Mouse (Mus musculus) embryonic facial prominence, embryonic 13.5 days (tissue): Measurements from ENCODE around the gene Ovgp1. TPM values are rescaled to one million over a fixed set of nuclear protein-coding genes. Genes with fewer than 3 reads are reported as not detected.
A peak's percentile ranks its signal among the peaks of the same experiment; 100 is the strongest.
"Not testable (repeated sequence)": the region's sequence is repeated elsewhere in the genome, so short reads cannot be mapped to it uniquely, and the experiment has no call there.

Experiments
- ATAC-seq: fragments of 200-750 bp; cut with Nextera tagmentation; 2 replicates; pipeline ENCODE4 v1.8.0; 2017; ENCODE audit warnings: low read depth; ENCODE audit not compliant: insufficient number of reproducible peaks, insufficient read depth, low FRiP score, low TSS enrichment
- H3K27ac ChIP-seq: fragments of 300-500 bp; sonication (generic); 2 replicates; pipeline ENCODE4 v1.5.1; 2015; ENCODE audit warnings: moderate library complexity, mild to moderate bottlenecking, inconsistent platforms
- H3K27me3 ChIP-seq: fragments of 300-500 bp; sonication (generic); 2 replicates; pipeline ENCODE4 v1.6.1; 2015; ENCODE audit warnings: mild to moderate bottlenecking, inconsistent platforms
- H3K36me3 ChIP-seq: fragments of 300-500 bp; sonication (generic); 2 replicates; pipeline ENCODE4 v1.6.1; 2015; ENCODE audit warnings: mild to moderate bottlenecking, inconsistent platforms
- H3K4me1 ChIP-seq: fragments of 300-500 bp; sonication (generic); 2 replicates; pipeline ENCODE4 v1.6.1; 2015; ENCODE audit warnings: inconsistent platforms
- H3K4me2 ChIP-seq: fragments of 300-500 bp; sonication (generic); 2 replicates; pipeline ENCODE4 v1.6.1; 2015; ENCODE audit warnings: moderate library complexity, mild to moderate bottlenecking, inconsistent platforms
- H3K4me3 ChIP-seq: fragments of 300-500 bp; sonication (generic); 2 replicates; pipeline ENCODE4 v1.5.1; 2015; ENCODE audit warnings: mild to moderate bottlenecking, inconsistent platforms
- H3K9ac ChIP-seq: fragments of 300-500 bp; sonication (generic); 2 replicates; pipeline ENCODE4 v1.6.1; 2015; ENCODE audit warnings: mild to moderate bottlenecking, inconsistent platforms
- H3K9me3 ChIP-seq: fragments of 300-500 bp; sonication (generic); 2 replicates; pipeline ENCODE4 v1.6.1; 2016; ENCODE audit warnings: inconsistent platforms
- WGBS: fragments of 180-500 bp; shearing (Covaris S2); methylation state at CpG from one replicate; pipeline ENCODE4 v1.1.7; 2015; ENCODE audit warnings: mixed read lengths; 5-methylcytosine and 5-hydroxymethylcytosine counted together
- polyA plus RNA-seq: library from polyadenylated mRNA; unstranded; fragments of >200 nt; fragmentation: Nextera tagmentation; extraction: Ambion mirVana; gene quantifications from 2 replicates; pipeline ENCODE4 v1.2.1, GENCODE M21; 2015

The Ovgp1 gene
- polyA plus RNA-seq, 1 experiment from 2014 or later, result 1.5 TPM

DNA sequence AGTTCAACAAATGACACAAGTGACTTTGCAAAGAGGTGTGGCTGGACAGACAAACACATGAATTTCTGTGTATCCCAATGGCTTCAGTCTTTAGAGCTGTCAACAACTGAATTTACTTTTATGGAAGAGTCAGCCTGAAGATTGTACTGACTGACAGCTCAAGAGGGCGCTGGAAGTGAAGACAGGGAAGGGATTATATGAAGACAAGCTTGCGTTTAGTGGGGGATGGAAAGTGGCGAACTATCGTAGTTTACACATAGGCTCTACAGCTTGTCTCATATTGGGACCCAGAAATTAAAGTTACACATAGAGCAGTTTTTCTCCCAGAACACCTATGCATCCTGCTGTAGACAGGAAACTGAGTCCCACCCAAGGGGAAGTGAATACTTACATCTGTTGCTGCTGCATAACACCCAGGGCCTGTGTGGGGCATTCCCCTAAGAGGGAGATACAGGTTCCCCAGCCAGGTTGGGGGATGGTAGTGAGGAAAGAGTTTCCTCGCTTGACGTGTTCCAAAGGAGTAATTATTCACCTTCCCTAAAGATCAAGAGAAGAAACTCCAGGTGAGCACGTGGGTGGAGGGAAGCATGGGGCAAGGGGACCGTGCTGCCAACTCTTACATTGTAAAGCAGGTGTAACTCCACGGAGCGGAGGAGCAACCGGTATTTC lies 27.3 kb downstream of the Ovgp1 start:
- Histone ChIP-seq H3K27me3 (no peaks in the 10 kb centered on the region), H3K4me3 (0 out of 2 replicates have a peak overlapping the region, but pooled peaks have one; percentile 4), H3K9ac (no peak overlapping the region), H3K9me3 (no peaks in the 10 kb centered on the region), H3K27ac (no peak overlapping the region), H3K4me2 (peak overlapping the region; percentile 48), H3K36me3 (no peaks in the 10 kb centered on the region), H3K4me1 (peaks cover 8% of the 10 kb centered on the region)
- 10% methylated on average over 11 of the region's 11 CpGs for WGBS
- 0 out of 2 replicates have a peak, but pooled peaks have one; percentile 26 for ATAC-seq

GRCm38 (mm10) chr3:106001416-106002370 lies 28.2 kb downstream of the Ovgp1 start:
- Histone ChIP-seq H3K27ac (no peak overlapping the region), H3K4me1 (peaks cover 8% of the 10 kb centered on the region), H3K4me2 (peak overlapping the region; percentile 48), H3K9ac (no peak overlapping the region), H3K9me3 (no peaks in the 10 kb centered on the region), H3K27me3 (no peaks in the 10 kb centered on the region), H3K36me3 (no peaks in the 10 kb centered on the region), H3K4me3 (0 out of 2 replicates have a peak overlapping the region, but pooled peaks have one; percentile 4)
- peak; percentile 87 for ATAC-seq
- WGBS, result 19% methylated on average over 17 of the region's 17 CpGs

DNA sequence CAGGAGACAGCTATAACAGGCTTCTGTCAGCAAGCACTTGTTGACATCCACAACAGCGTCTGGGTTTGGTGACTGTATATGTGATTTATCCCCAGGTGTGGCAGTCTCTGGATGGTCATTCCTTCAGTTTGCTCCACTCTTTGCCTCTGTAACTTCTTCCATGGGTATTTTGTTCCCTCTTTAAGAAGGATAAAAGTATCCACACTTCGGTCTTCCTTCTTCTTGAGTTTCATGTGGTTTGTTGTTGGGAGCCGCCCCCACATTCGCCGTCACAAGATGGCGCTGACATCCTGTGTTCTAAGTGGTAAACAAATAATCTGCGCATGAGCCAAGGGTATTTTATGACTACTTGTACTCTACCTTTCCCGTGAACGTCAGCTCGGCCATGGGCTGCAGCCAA lies 29.8 kb downstream of the Ovgp1 start:
- H3K9ac ChIP-seq, H3K4me3 ChIP-seq, ATAC-seq, H3K9me3 ChIP-seq, H3K36me3 ChIP-seq, H3K27me3 ChIP-seq, H3K4me1 ChIP-seq, H3K27ac ChIP-seq, H3K4me2 ChIP-seq: not testable (repeated sequence)
- WGBS, result 66% methylated on average over 10 of the region's 10 CpGs

- Histone ChIP-seq H3K4me3 (no peak within 1 kb of the TSS), H3K36me3 (no peaks in the 10 kb centered on the region), H3K4me2 (no peak within 1 kb of the TSS), H3K27ac (no peak within 1 kb of the TSS), H3K4me1 (no peaks in the 10 kb centered on the region), H3K9ac (no peak within 1 kb of the TSS), H3K9me3 (no peaks in the 10 kb centered on the region), H3K27me3 (no peaks in the 10 kb centered on the region)
- no peak for ATAC-seq
- 81% methylated on average over 2 of the region's 2 CpGs for WGBS
Observed at GRCm38 (mm10) chr3:106014546-106014945, 41.0 kb downstream of the Ovgp1 start, which contains the start of gene Pifo. Pifo (minus strand) TSS chr3:106014646.

DNA sequence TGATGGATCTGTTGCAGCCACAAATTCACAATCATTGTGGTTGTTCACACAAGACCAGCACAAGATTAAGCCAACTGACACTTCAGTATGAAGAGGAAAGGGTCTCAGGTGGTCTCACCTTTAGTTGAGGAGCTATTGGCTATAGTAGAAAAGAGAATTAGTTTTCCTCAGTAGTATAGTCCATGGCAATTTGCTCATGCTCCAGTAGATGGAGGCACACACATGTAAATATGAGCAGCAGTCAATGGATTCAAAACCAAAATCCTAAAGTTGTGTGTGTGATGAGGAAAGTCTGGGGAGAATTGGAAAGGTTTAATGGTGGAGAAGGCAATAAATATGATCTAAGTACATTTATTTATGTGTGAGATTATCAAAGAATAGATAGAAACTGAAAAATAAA lies 48.3 kb downstream of the Ovgp1 start:
- Histone ChIP-seq H3K4me3 (no peak overlapping the region), H3K9ac (no peak overlapping the region), H3K27me3 (no peaks in the 10 kb centered on the region), H3K9me3 (no peaks in the 10 kb centered on the region), H3K4me2 (no peak overlapping the region), H3K36me3 (no peaks in the 10 kb centered on the region), H3K4me1 (no peaks in the 10 kb centered on the region), H3K27ac (no peak overlapping the region)
- no peak for ATAC-seq

DNA sequence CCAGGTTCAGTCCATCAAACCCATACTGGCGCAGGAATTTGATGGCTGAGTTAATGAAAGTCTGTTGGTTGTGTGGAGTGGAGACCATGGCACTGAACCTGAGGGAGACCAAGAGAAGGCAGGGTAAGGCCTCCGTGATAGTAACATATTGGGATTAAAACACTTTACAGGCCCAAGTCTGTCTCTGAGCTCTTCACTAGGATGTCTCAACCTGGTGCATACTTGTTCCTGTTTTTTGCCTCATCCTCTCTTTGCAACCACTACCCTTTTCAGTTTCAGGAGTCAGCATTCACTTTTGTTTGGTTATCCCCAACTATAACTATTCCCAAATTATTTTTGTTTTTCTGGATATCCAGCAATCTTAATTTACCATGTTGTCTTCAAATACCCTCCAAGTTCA lies 50.6 kb downstream of the Ovgp1 start:
- Histone ChIP-seq H3K4me3 (no peak overlapping the region), H3K4me2 (no peak overlapping the region)

GRCm38 (mm10) chr3:106032781-106033180 lies 59.3 kb downstream of the Ovgp1 start, which contains the start of gene Chil5:
Chil5 (minus strand) TSS chr3:106032814.
- Histone ChIP-seq H3K4me3 (no peak within 1 kb of the TSS), H3K9me3 (no peaks in the 10 kb centered on the region), H3K4me1 (no peaks in the 10 kb centered on the region), H3K4me2 (no peak within 1 kb of the TSS), H3K36me3 (no peaks in the 10 kb centered on the region), H3K27ac (no peak within 1 kb of the TSS), H3K27me3 (no peaks in the 10 kb centered on the region), H3K9ac (no peak within 1 kb of the TSS)
- 93% methylated on average over 1 of the region's 1 CpGs for WGBS
- ATAC-seq, result no peak

More for the DNA sequence above, 50.6 kb downstream of the Ovgp1 start:
- H3K4me1 ChIP-seq, result no peaks in the 10 kb centered on the region
- H3K9ac ChIP-seq, result no peak overlapping the region
- H3K36me3 ChIP-seq, result no peaks in the 10 kb centered on the region
- H3K27me3 ChIP-seq, result no peaks in the 10 kb centered on the region
- H3K9me3 ChIP-seq, result no peaks in the 10 kb centered on the region
- no peak overlapping the region for H3K27ac ChIP-seq
- WGBS, result 80% methylated on average over 2 of the region's 2 CpGs
- no peak for ATAC-seq

Other genes starting within 250 kb of the Ovgp1 start
- gene Rap1a, start 172.4 kb upstream of the Ovgp1 start, polyA plus RNA-seq, result 83.1 and 89.6 TPM in 2 replicates
- 0.43 and 0.94 TPM in 2 replicates for gene Adora3, start 102.9 kb upstream of the Ovgp1 start, polyA plus RNA-seq
- not detected in 2 replicates for gene Tmigd3, start 102.8 kb upstream of the Ovgp1 start, polyA plus RNA-seq
- 0.41 and 0.49 TPM in 2 replicates for gene I830077J02Rik, start 41.0 kb upstream of the Ovgp1 start, polyA plus RNA-seq
- gene Wdr77, start 14.3 kb upstream of the Ovgp1 start, polyA plus RNA-seq, result 121 and 124 TPM in 2 replicates
- 446 and 470 TPM in 2 replicates for gene Atp5f1, start 13.6 kb upstream of the Ovgp1 start, polyA plus RNA-seq
- gene Pifo, start 40.9 kb downstream of the Ovgp1 start, polyA plus RNA-seq, result 0.39 and 0.70 TPM in 2 replicates
- not detected in 2 replicates for gene Chil5, start 59.1 kb downstream of the Ovgp1 start, polyA plus RNA-seq
- gene Chia1, start 139.5 kb downstream of the Ovgp1 start, polyA plus RNA-seq, result not detected in 2 replicates
- gene Chil3, start 193.9 kb downstream of the Ovgp1 start, polyA plus RNA-seq, result 0.33 TPM in 1 of 2 replicates, not detected in the other
- gene Chil4, start 245.8 kb downstream of the Ovgp1 start, polyA plus RNA-seq, result not detected in 2 replicates